Mouse (Mus musculus) bone marrow, adult 2 months (tissue): ENCODE results near the gene Lgals3. TPM values are rescaled to one million over a fixed set of nuclear protein-coding genes. Genes with fewer than 3 reads are reported as not detected.

Experiments
- H3K27ac ChIP-seq: fragments of 200-500 bp; 2 replicates; pipeline ENCODE4 v1.5.1; 2012; ENCODE audit warnings: low read depth, mild to moderate bottlenecking, control low read depth, inconsistent platforms, low read length; ENCODE audit not compliant: control insufficient read depth, poor library complexity, insufficient read depth
- H3K4me1 ChIP-seq: fragments of 200-500 bp; 2 replicates; pipeline ENCODE4 v1.6.1; 2011; ENCODE audit warnings: low read length; ENCODE audit not compliant: control insufficient read depth, insufficient read depth
- H3K4me3 ChIP-seq: fragments of 200-500 bp; replicated peaks from 2 replicates; pipeline ENCODE3; 2011; ENCODE audit warnings: mild to moderate bottlenecking, low read depth, low read length, control low read depth; ENCODE audit not compliant: control insufficient read depth
- CTCF ChIP-seq: fragments of 200-500 bp; IDR thresholded peaks from 2 replicates; pipeline ENCODE4 v1.5.1; 2011; ENCODE audit warnings: low read length, control low read depth; ENCODE audit not compliant: control insufficient read depth, insufficient read depth
- POLR2A ChIP-seq: fragments of 200-500 bp; IDR thresholded peaks from 2 replicates; pipeline ENCODE4 v1.6.1; 2011; ENCODE audit warnings: low read depth, mild to moderate bottlenecking, control low read depth, low read length, borderline replicate concordance; ENCODE audit not compliant: control insufficient read depth
- WGBS: fragments of 180-500 bp; shearing (Covaris S2); methylation state at CpG from one replicate; pipeline ENCODE4 v1.1.7; 2018; 5-methylcytosine and 5-hydroxymethylcytosine counted together
- polyA plus RNA-seq: library from polyadenylated mRNA; stranded (reverse); fragments of >200 nt; gene quantifications from 2 replicates; pipeline ENCODE4 v1.2.4, GENCODE M21; 2011; ENCODE audit warnings: low replicate concordance; ENCODE audit not compliant: missing spikeins, insufficient read depth, insufficient read length

Lgals3 gene
- polyA plus RNA-seq, 1 experiment: 147 TPM

DNA sequence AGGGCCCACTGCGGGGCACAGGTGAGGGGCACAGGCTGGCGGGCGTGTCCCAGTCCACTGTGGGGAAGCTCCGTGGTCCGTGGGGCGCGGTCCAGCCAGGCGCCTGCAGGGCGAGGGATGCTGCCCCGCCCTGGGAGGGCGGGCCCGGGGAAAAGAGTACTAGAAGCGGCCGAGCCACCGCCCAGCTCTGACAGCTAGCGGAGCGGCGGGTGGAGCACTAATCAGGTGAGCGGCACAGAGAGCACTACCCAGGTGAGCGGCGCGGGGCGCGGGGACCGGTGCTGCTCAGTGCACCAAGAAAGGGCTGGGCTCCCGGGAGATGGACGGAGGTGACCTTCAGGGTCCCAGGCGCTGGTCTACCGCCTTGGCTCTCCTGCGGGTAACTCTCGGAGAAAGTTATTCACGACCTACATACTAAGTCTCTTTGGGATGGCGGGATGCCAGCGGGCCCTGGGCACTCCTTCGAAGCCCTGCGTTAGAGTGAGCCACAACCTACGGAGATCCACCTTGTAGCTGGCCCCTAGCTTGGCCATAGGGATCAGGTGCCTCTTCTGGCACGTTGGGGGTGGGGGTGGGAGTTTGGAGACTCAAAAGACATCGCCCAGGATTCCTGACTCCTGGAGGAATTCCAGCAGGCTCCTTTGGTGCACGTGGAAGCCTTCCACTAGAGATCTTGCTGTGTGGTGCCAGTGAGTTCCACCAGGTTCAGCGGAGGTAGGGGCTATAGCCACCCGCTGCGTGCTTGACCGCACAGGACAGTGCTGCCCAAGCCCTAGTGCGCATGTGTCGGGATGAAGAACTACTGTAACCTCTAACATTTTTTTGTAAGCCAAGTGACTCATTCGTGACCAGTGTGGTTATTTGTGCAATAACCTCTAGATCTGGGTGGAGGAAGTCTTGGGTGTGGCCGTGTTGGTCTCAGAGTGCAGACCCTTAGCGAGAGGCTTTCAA is 6.5 kb downstream of the Lgals3 start:
- WGBS: 5% methylated on average over 49 of the region's 49 CpGs
- Histone ChIP-seq H3K4me1 (peaks cover 2% of the 10 kb centered on the region), H3K27ac (peak overlapping the region; percentile 86), H3K4me3 (peak overlapping the region; percentile 72)
- TF ChIP-seq POLR2A: peak; percentile 78; the same call in 1 of the 2 replicates
- TF ChIP-seq CTCF: no peak

DNA sequence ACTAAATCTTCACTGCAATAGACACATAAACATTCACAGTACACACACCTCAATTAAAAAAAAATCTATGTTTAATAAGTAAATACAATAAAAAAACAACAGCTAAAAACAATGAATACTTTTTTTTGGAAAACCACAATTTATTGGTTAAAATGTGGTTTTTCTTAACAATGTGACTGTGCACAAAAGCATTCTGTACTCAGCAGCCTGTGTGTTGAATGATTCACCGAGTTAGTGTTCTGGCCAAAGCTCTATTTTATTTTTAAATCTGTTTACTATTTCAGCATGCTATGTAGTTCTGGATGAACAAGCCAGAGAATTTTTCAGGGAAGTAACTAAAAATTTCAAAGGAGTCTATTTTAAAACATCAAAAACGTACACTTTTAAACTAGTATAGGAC is 9.0 kb downstream of the Lgals3 start:
- WGBS: 29% methylated on average over 2 of the region's 2 CpGs
- H3K27ac ChIP-seq: no peak overlapping the region
- TF ChIP-seq CTCF (no peak), POLR2A (no peak)
- peaks cover 2% of the 10 kb centered on the region for H3K4me1 ChIP-seq
- H3K4me3 ChIP-seq: no peak overlapping the region

DNA sequence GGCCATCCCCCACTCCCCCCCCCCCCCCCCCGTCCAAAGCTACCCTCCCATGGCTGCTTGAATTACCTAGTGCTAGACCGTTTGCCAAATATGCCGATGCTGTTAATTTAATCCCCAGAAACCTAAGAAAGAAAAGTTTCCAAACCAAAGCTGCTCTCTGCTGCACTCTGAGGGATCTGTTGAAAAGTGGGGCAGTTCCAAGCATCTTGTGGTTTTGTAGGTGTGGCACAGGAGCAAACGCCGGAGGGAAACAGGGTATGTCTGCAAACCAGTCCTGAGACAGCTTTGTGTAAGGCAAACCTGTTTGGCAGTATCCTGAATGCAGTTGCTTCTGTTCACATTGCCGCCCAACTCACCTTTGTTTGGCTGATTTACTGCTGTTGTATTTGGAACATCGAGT is 10.8 kb downstream of the Lgals3 start:
- no peak overlapping the region for H3K27ac ChIP-seq
- TF ChIP-seq CTCF: no peak
- TF ChIP-seq POLR2A: no peak
- H3K4me1 ChIP-seq: peaks cover 2% of the 10 kb centered on the region
- no peak overlapping the region for H3K4me3 ChIP-seq
- whole genome bisulfite sequencing: 79% methylated on average over 7 of the region's 7 CpGs

DNA sequence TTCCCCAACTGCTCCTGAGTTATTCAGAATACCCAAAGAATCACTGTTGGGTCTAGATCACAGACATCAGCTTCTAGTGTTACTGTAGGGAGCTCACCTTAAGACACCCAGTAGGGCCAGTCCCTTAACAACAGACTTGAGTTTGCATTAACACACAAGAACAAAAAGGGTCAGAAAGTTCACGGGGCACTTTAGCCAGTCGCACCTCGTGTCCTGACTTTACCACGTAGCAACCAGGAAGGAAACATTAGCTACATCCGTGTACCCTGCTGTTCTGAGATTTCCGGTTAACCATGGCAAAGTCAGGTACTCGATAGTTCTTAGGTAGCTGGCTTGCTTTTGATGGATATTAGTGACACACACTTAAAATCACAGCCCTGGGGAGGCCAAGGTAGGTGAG is 16.4 kb downstream of the Lgals3 start:
- Histone ChIP-seq H3K27ac (no peak overlapping the region), H3K4me3 (no peak overlapping the region), H3K4me1 (no peaks in the 10 kb centered on the region; the same call in 1 of the 2 replicates)
- no peak for TF ChIP-seq CTCF
- TF ChIP-seq POLR2A: no peak
- WGBS: 69% methylated on average over 7 of the region's 7 CpGs

DNA sequence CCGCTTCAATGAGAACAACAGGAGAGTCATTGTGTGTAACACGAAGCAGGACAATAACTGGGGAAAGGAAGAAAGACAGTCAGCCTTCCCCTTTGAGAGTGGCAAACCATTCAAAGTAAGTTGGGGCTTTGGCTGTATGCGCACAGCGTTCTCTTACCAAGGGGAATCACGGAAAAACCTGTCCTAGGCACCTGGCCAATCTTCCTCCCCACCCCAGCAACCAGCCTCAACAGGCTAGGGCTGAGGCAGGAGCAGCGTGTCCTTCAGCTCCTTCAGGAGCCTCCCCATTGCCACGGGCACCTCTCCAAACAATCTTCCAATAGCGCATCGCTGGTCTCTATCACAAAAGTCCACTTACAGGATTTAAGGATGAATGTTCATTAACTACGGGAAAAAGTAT is 17.1 kb downstream of the Lgals3 start:
- H3K4me1 ChIP-seq: no peaks in the 10 kb centered on the region
- H3K4me3 ChIP-seq: no peak overlapping the region
- H3K27ac ChIP-seq: no peak overlapping the region
- TF ChIP-seq CTCF: no peak
- TF ChIP-seq POLR2A: no peak
- WGBS: 94% methylated on average over 10 of the region's 10 CpGs

DNA sequence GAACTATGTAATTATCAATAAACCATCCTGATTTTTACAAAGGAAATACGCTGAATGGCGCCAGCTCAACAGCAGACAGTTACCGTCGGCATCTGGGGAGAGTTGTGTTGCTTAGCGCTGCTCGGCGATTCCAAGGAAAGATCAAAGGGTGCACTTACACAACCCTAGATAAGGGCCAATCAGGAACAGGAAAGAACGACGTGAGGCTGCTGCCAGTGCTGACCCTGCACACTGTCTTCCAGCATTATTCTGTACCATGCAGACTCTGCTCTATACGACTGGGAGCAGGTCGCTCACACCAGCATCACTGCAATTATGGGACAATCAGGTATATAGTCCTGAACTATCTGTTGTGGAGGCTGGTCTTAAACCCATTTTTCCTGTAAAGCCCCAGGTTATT is 18.6 kb downstream of the Lgals3 start:
- H3K27ac ChIP-seq: no peak overlapping the region
- 87% methylated on average over 11 of the region's 11 CpGs for WGBS
- no peaks in the 10 kb centered on the region for H3K4me1 ChIP-seq
- TF ChIP-seq POLR2A: no peak
- no peak for TF ChIP-seq CTCF
- no peak overlapping the region for H3K4me3 ChIP-seq

DNA sequence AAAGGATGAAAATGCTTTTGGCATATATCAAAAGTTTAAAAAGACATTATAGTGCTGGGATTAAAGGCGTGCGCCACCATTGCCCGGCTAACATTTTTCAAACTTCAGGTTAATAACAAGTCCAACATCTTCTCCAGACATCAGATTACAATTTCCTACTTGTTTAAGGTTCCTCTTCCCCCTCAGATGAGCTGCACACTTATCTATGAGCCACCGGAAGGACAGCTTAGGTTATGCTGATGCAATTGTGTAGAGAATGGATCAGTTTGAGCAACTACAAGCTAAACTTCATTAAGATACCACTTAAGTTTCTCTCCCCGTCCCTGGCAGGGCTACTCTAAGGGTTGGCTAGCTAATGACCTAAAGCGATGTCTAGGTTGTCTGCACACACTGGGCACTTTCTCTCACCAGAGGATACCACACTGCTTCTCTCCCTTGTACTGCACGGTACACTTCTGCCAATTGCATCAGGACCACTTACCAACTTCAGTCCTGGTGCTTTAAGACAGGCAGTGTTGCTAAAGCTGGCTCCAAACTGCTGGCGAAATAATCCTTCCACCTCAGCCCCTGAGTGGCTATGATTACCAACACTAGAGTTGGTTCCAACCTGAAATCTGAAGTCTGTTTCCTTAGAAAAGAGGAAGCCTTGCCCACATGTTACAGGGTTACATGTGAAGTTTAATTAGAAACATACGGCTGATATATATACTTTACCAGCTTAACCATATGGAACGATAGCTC is 26.0 kb downstream of the Lgals3 start:
- Histone ChIP-seq H3K4me3 (no peak overlapping the region), H3K4me1 (peaks cover 6% of the 10 kb centered on the region; the same call in 1 of the 2 replicates), H3K27ac (peak overlapping the region; percentile 80; the same call in 1 of the 2 replicates)
- TF ChIP-seq POLR2A (no peak), CTCF (no peak)
- 58% methylated on average over 10 of the region's 10 CpGs for WGBS

DNA sequence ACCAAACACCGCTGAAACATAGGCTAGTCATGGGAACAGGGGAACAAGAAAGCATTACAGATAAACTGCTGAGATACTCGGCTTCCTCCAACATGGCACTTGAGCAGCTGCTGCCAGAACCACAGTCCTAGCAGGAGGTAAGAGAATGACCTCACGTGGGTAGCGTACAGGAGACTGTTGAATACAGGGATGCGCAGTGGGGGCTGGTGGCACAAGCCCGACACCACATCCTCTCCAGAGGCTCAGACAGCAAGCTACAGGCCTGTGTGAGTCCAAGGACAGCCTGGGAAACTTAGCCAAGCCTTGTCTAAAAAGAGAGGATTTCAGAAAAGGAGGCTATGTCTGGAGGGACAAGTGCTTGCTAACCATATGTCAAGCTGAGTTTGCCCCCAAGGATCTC is 27.5 kb downstream of the Lgals3 start:
- WGBS: 67% methylated on average over 6 of the region's 6 CpGs
- Histone ChIP-seq H3K27ac (no peak overlapping the region), H3K4me3 (no peak overlapping the region), H3K4me1 (peaks cover 6% of the 10 kb centered on the region; the same call in 1 of the 2 replicates)
- TF ChIP-seq CTCF (no peak), POLR2A (no peak)
